Mouse (Mus musculus) stomach, postnatal 0 days (tissue): ENCODE data around the gene Dab1.

Experiments
- CTCF ChIP-seq: IDR thresholded peaks from 2 replicates; pipeline ENCODE4 v1.5.1; 2016; ENCODE audit warnings: antibody characterized with exemption, low read depth, mild to moderate bottlenecking, moderate library complexity
- EP300 ChIP-seq: optimal IDR thresholded peaks from 2 replicates; pipeline ENCODE3; 2016; ENCODE audit warnings: antibody characterized with exemption

- TF ChIP-seq EP300: no peak
- TF ChIP-seq CTCF: no peak
These were observed 978.6 kb downstream of the Dab1 start for GRCm38 (mm10) chr4:104597490-104598465.
